Mouse (Mus musculus): ENCODE results near the gene Ankrd37.

The Ankrd37 gene

DNA sequence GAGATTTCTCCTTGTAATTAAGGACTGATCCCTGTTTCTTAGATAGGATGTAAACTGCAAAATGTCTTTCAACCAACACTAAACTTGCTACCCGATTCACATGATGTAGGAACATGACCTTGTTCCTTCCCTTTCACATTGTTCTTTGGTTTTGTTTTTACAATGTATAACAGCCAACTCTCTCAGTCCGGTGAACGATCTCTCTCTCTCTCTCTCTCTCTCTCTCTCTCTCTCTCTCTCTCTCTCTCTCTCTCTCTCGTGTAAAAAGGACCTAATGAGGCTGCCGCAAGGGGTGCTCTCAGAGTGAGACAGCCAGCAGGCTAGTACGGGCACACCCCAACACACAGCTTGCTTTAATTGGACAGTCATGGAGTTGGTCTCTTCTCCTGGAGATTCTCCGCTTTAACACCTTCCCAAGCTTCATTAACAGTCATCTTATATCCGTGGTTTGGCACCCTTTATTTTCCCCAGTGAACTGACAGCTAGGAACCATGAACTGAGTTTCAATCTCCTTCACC is 31.5 kb downstream of the Ankrd37 start:
- DNase-seq (ENCODE audit: low read depth, low spot score): no peak

DNA sequence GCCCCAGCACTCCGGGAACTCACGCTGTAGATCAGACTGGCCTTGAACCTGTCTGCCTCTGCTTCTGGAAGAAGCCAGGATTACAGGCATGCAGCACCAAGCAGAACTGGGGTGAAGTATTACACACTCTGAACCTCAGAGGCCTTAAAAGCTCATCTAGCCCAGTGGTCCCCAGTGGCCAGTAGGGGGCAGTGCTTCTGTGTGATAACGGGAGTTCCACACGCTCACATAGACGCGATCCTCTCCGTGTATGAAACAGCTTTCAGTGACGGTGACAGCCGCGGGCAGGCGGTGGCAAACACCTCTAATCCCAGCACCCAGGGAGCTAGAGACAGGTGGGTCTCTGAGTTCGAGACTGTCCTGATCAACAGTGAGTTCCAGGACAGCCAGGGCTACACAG is 34.6 kb downstream of the Ankrd37 start:
- DNase-seq (ENCODE audit: low read depth, low spot score): no peak

DNA sequence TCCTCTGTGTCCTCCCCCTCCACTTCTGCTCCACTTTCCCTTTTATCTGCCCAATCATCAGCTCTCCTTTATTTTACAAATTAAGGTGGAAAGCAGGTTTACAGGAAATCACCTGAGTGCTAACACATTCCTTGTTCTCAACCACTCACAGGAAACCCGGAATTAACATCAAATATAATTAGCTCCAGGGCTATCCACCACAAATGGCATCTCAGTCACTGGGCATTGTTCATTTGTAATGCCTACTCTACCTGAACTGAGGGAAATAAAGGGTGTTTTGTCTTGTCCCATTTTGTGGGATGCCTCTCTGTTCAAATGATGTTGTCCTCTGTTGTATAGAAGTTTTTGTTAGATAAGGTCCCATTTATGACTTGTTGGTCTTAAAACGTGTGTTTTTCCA is 54.9 kb downstream of the Ankrd37 start:
- DNase-seq (ENCODE audit: low read depth, low spot score): no peak
